Mouse (Mus musculus): ENCODE data around the gene Scamp3.

Scamp3 gene

GRCm38 (mm10) chr3:89225321-89225815, 48.1 kb downstream of the Scamp3 start:
- in situ Hi-C loops (cut with MboI; ENCODE audit: low sequenced_read_pairs), result no loop called here

DNA sequence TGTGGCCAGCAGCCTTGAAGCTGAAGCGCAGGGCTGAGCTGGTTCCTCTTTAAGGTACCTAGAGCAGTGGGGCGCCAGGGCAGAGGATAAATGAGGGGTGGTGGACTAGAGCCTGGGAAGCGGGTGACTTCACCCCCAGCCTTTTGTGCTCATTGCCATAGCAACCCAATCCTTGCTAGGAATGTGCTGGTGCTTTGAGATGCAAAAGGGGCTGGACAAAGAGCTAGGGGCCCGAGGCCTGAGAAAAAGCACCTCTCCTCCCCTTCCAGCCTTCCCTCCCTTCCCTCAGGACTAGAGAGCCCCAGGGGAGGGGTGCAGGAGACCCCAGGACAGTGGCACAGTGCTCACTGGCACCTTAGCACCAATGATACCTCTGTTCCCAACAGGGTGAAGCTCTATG, 48.6 kb downstream of the Scamp3 start:
- in situ Hi-C loops (cut with MboI; ENCODE audit: low sequenced_read_pairs), result no loop called here

- in situ Hi-C loops (cut with MboI; ENCODE audit: low sequenced_read_pairs), result no loop called here
Measured at GRCm38 (mm10) chr3:89226361-89226760, 49.1 kb downstream of the Scamp3 start.

GRCm38 (mm10) chr3:89226900-89227299, 49.6 kb downstream of the Scamp3 start, which contains the start of gene Mtx1:
TSS of gene Mtx1 (minus strand) at chr3:89227088.
- in situ Hi-C loops (cut with MboI; ENCODE audit: low sequenced_read_pairs), result no loop called here

GRCm38 (mm10) chr3:89227307-89228179, 50.3 kb downstream of the Scamp3 start:
- in situ Hi-C loops (cut with MboI; ENCODE audit: low sequenced_read_pairs), result no loop called here

DNA sequence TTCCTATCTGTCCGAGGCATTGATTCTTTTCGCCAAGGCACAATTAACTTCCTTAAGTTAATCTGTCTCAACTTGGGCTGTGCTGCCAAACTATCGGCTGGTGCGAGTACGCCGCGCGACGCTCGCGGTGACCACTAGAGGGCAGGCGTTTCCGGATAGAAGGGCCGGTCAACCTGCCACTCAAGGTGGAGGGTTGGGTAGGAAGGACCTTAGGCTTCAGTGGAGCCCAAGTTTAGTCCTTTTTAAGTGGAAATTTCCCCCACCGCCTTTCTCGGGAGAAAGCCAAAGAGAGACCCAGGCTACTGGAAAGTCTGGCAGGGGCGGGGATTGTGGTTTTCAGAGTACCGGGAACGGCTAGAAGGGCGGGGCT, 50.9 kb downstream of the Scamp3 start:
- in situ Hi-C loops (cut with MboI; ENCODE audit: low sequenced_read_pairs), result no loop called here

DNA sequence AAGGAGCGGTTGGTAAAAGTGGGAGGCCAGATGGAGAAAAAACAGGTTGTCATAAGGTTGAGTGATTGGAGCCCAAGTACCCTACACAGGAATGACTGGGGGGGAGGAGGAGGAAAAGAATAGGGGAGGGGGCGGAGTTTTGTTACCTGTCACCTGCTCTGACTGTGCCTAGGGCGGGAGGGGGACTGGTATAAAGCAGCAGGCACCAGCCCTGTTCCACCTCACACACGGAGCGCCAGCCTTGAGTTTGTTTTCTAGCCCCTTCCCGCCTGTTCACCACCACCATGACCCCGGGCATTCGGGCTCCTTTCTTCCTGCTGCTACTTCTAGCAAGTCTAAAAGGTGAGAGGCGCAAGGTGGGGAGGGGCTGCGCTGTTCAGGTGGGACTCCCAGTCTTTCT, 51.6 kb downstream of the Scamp3 start, which contains the start of gene Muc1:
TSS of gene Muc1 (plus strand) at position 222 of the 400 bp plus-strand sequence.
- in situ Hi-C loops (cut with MboI; ENCODE audit: low sequenced_read_pairs), result no loop called here

DNA sequence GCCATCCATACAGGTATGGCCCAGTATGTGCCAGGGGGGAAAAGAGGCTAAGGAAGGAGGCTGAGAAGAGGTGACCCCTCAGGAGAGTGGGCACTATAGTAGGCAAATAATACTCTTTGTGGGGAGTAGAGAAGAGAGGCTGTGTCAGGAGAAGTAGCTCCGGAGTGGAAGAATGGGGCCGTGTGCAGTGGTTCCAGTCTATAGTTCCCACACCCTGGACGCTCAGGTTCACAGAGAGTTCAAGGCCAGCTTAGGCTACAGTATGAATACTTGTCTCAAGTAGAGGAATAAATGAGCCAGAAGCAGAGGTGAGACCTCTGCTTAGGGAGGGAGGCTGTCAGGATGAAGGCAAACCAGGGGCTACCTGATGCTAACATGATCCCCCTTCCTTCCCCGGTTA, 52.0 kb downstream of the Scamp3 start:
- in situ Hi-C loops (cut with MboI; ENCODE audit: low sequenced_read_pairs), result no loop called here

GRCm38 (mm10) chr3:89230561-89230960, 53.3 kb downstream of the Scamp3 start:
- in situ Hi-C loops (cut with MboI; ENCODE audit: low sequenced_read_pairs), result no loop called here

DNA sequence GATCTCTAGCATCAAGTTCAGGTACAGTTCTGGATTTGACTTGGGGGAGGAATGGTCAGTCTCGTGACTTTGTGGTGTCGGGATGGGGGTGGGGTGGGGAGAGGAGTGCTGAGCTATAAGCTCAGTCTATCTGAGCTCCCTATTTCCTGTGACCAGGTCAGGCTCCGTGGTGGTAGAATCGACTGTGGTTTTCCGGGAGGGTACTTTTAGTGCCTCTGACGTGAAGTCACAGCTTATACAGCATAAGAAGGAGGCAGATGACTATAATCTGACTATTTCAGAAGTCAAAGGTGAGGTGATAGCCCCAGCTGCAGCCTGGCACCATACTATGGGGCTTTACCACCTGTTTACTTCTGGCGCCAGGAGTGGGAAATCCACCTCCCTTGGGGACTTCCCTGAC, 54.1 kb downstream of the Scamp3 start:
- in situ Hi-C loops (cut with MboI; ENCODE audit: low sequenced_read_pairs), result no loop called here

GRCm38 (mm10) chr3:89231772-89232275, 54.6 kb downstream of the Scamp3 start:
- in situ Hi-C loops (cut with MboI; ENCODE audit: low sequenced_read_pairs), result no loop called here
